Mouse (Mus musculus): Measurements from ENCODE around the gene Cd19.

DNA sequence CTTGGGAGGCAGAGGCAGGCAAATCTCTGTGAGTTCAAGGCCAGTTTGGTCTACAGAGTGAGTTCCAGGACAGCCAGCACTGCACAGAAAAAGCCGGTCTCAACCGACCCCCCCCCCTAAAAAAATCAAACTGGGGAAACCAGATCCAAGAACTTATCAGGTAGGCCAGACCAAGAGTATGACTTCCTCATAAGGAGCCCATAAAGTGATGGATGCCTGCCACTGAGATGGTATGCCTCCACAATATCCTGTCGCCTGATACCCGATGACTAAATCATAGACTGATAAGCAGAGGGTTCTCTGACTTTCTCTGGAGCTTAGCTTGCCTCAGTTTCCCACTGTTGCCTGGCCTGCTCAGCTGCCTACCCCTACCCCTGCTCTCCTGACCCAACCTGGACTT is 16.9 kb downstream of the Cd19 start:
- TF ChIP-seq CTCF (IDR thresholded peaks at IDR 0.05; ENCODE audit: low read depth): no peak
- TF ChIP-seq EP300 (IDR thresholded peaks at IDR 0.05; ENCODE audit: low read depth): no peak
